Mouse (Mus musculus): ENCODE data around the gene Tnrc6a. TPM values are rescaled to one million over a fixed set of nuclear protein-coding genes. Genes with fewer than 3 reads are reported as not detected.

The Tnrc6a gene
- total and polyA plus RNA-seq, 3 experiments = 16.3 to 62.0 (median 20.1) TPM

DNA sequence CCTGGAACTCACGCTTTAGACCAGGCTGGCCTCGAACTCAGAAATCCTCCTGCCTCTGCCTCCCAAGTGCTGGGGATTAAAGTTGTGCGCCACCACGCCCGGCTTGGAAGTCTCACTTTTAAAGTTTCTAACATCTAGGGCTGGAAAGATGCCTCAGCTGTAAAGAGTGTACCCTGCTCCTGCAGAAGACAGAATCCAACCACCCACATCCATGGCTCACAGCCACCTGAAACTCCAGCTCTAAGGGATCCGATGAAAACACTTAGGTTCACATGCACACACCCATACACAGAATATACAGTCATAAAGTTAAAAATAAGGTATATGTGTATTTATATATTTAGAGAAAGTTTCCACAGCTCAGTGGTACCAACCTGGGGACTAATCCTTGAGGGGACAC is 10.1 kb upstream of the Tnrc6a start:
- H3K4me1 ChIP-seq (ENCODE audit: control insufficient read depth in 1 of 2, insufficient read depth in 2 of 2) = peaks cover 3 to 15% of the 10 kb centered on the region in 2 experiments
- H3K4me3 ChIP-seq (replicated peaks in 1 of 3; ENCODE audit: low read depth in 2 of 3, low read length in 2 of 3, poor library complexity in 1 of 3) = no peak overlapping the region
- H3K79me2 ChIP-seq (replicated peaks; ENCODE audit: control insufficient read depth, extremely low read depth, insufficient read depth, poor library complexity, severe bottlenecking) = no peaks in the 10 kb centered on the region
- no peak for DNase-seq (ENCODE audit: extremely low read depth)
- no peak overlapping the region for H3K27ac ChIP-seq (ENCODE audit: insufficient read depth, low read depth)
- H3K4me2 ChIP-seq (ENCODE audit: insufficient read depth, low read depth, poor library complexity, severe bottlenecking) = no peak overlapping the region
- in situ Hi-C loops (cut with MboI; ENCODE audit: low pct_ligation_motif_present, low pct_unique_long_range_greater_than_20kb, low sequenced_read_pairs) (no loop called here), dilution Hi-C loops (cut with MboI; ENCODE audit: extremely low pct_ligation_motif_present, extremely low pct_unique_long_range_greater_than_20kb, low sequenced_read_pairs) (no loop called here)
- no peaks in the 10 kb centered on the region for H3K9me3 ChIP-seq (replicated peaks; ENCODE audit: low read length)
- H3K36me3 ChIP-seq (replicated peaks in 1 of 2; ENCODE audit: control insufficient read depth in 1 of 2, insufficient read depth in 1 of 2, low read length in 1 of 2) = no peaks in the 10 kb centered on the region
- no peak for TF ChIP-seq NRF1 (IDR thresholded peaks at IDR 0.05; ENCODE audit: low read depth, low read length)
- TF ChIP-seq USF1 (IDR thresholded peaks at IDR 0.05; ENCODE audit: low read depth, low read length) = no peak
- TF ChIP-seq ZNF384 (IDR thresholded peaks at IDR 0.05; ENCODE audit: low read depth, low read length) = no peak
- TF ChIP-seq TBP (conservative IDR thresholded peaks at IDR 0.05; ENCODE audit: low read depth, low read length) = no peak
- H3K9ac ChIP-seq (ENCODE audit: insufficient read depth, low read depth) = no peak overlapping the region
- H3K27me3 ChIP-seq (replicated peaks) = peaks cover 3% of the 10 kb centered on the region

- Histone ChIP-seq H3K27ac (ENCODE audit: insufficient read depth, low read depth) (no peak overlapping the region), H3K9ac (ENCODE audit: insufficient read depth, low read depth) (no peak overlapping the region), H3K9me3 (replicated peaks; ENCODE audit: low read length) (no peaks in the 10 kb centered on the region), H3K79me2 (replicated peaks; ENCODE audit: control insufficient read depth, extremely low read depth, insufficient read depth, poor library complexity, severe bottlenecking) (no peaks in the 10 kb centered on the region), H3K36me3 (replicated peaks in 1 of 2; ENCODE audit: control insufficient read depth in 1 of 2, insufficient read depth in 1 of 2, low read length in 1 of 2) (no peaks in the 10 kb centered on the region), H3K27me3 (replicated peaks) (peaks cover under 1% of the 10 kb centered on the region), H3K4me2 (ENCODE audit: insufficient read depth, low read depth, poor library complexity, severe bottlenecking) (no peak overlapping the region), H3K4me1 (ENCODE audit: control insufficient read depth in 1 of 2, insufficient read depth in 2 of 2) (no peaks in the 10 kb centered on the region; a peak in 1 of 4 replicates), H3K4me3 (replicated peaks in 1 of 3; ENCODE audit: low read depth in 2 of 3, low read length in 2 of 3, poor library complexity in 1 of 3) (no peak overlapping the region)
- in situ Hi-C loops (cut with MboI; ENCODE audit: low pct_ligation_motif_present, low pct_unique_long_range_greater_than_20kb, low sequenced_read_pairs) = no loop called here
- TF ChIP-seq MXI1 (IDR thresholded peaks at IDR 0.05; ENCODE audit: low read depth, low read length) = no peak
- TF ChIP-seq RAD21 (IDR thresholded peaks at IDR 0.05; ENCODE audit: low read depth, low read length) = no peak
- TF ChIP-seq NRF1 (IDR thresholded peaks at IDR 0.05; ENCODE audit: low read depth, low read length) = no peak
- TF ChIP-seq PAX5 (IDR thresholded peaks at IDR 0.05; ENCODE audit: low read length) = no peak
- no peak for TF ChIP-seq TCF12 (IDR thresholded peaks at IDR 0.05; ENCODE audit: low read depth, low read length)
- no peak for TF ChIP-seq ZNF384 (IDR thresholded peaks at IDR 0.05; ENCODE audit: low read depth, low read length)
- TF ChIP-seq MAZ (IDR thresholded peaks at IDR 0.05; ENCODE audit: low read depth, low read length) = no peak
- TF ChIP-seq SIN3A (IDR thresholded peaks at IDR 0.05; ENCODE audit: low read length) = no peak
- TF ChIP-seq HCFC1 (IDR thresholded peaks at IDR 0.05; ENCODE audit: low read depth, low read length) = no peak
- TF ChIP-seq MYC (IDR thresholded peaks at IDR 0.05; ENCODE audit: low read depth, low read length) = no peak
- no peak for TF ChIP-seq JUND (conservative IDR thresholded peaks at IDR 0.05; ENCODE audit: low read depth, low read length)
- no peak for TF ChIP-seq BHLHE40 (IDR thresholded peaks at IDR 0.05; ENCODE audit: low read depth, low read length)
- no peak for TF ChIP-seq MAX (IDR thresholded peaks at IDR 0.05; ENCODE audit: low read length)
- TF ChIP-seq ZC3H11A (IDR thresholded peaks at IDR 0.05; ENCODE audit: low read depth, low read length) = no peak
- no peak for TF ChIP-seq ZMIZ1 (IDR thresholded peaks at IDR 0.05; ENCODE audit: low read depth, low read length)
- no peak for TF ChIP-seq USF1 (IDR thresholded peaks at IDR 0.05; ENCODE audit: low read depth, low read length)
- no peak for TF ChIP-seq EP300 (IDR thresholded peaks at IDR 0.05; ENCODE audit: low read length)
- no peak for TF ChIP-seq IRF4 (IDR thresholded peaks at IDR 0.05; ENCODE audit: low read depth, low read length)
- TF ChIP-seq CTCF (conservative IDR thresholded peaks at IDR 0.05 in 1 of 2, IDR thresholded peaks at IDR 0.05 in 1 of 2; ENCODE audit: low read depth in 2 of 2, low read length in 2 of 2) = no peak
- no peak for TF ChIP-seq CHD2 (IDR thresholded peaks at IDR 0.05; ENCODE audit: low read length)
- dilution Hi-C loops (cut with MboI; ENCODE audit: extremely low pct_ligation_motif_present, extremely low pct_unique_long_range_greater_than_20kb, low sequenced_read_pairs) = no loop called here
- DNase-seq (ENCODE audit: extremely low read depth) = no peak
Observed at GRCm38 (mm10) chr7:123116799-123117198, 6.9 kb upstream of the Tnrc6a start.
